Mouse (Mus musculus) small intestine, adult 2 months (tissue): Measurements from ENCODE around the gene Rad51b. TPM values are rescaled to one million over a fixed set of nuclear protein-coding genes. Genes with fewer than 3 reads are reported as not detected.

Experiments used
- H3K27ac ChIP-seq: fragments of 200-500 bp; 2 replicates; pipeline ENCODE4 v1.5.1; 2012; ENCODE audit warnings: low read depth, low read length, control low read depth, inconsistent platforms; ENCODE audit not compliant: insufficient read depth
- H3K27me3 ChIP-seq: fragments of 200-500 bp; 2 replicates; pipeline ENCODE4 v1.6.1; 2012; ENCODE audit warnings: mild to moderate bottlenecking, moderate library complexity, low read length, inconsistent platforms; ENCODE audit not compliant: control insufficient read depth, insufficient read depth
- H3K36me3 ChIP-seq: fragments of 200-500 bp; 2 replicates; pipeline ENCODE4 v1.6.1; 2012; ENCODE audit warnings: mild to moderate bottlenecking, low read length, control low read depth, inconsistent platforms; ENCODE audit not compliant: control insufficient read depth, insufficient read depth
- H3K4me1 ChIP-seq: fragments of 200-500 bp; 2 replicates; pipeline ENCODE4 v1.6.1; 2012; ENCODE audit warnings: low read length, inconsistent platforms, mixed read lengths; ENCODE audit not compliant: control insufficient read depth, insufficient read depth, insufficient read length
- H3K4me3 ChIP-seq: fragments of 200-500 bp; 2 replicates; pipeline ENCODE4 v1.5.1; 2012; ENCODE audit warnings: low read depth, mild to moderate bottlenecking, control low read depth, inconsistent platforms, low read length, moderate library complexity
- CTCF ChIP-seq: fragments of 200-500 bp; IDR thresholded peaks from 2 replicates; pipeline ENCODE4 v1.5.1; 2012; ENCODE audit warnings: low read depth, mild to moderate bottlenecking, control low read depth, inconsistent platforms, low read length, moderate library complexity, mixed read lengths; ENCODE audit not compliant: insufficient replicate concordance, insufficient read length; ENCODE audit errors: extremely low read depth
- POLR2A ChIP-seq: fragments of 200-500 bp; IDR thresholded peaks from 2 replicates; pipeline ENCODE4 v1.6.1; 2012; ENCODE audit warnings: low read depth, mild to moderate bottlenecking, control low read depth, inconsistent platforms, low read length, moderate library complexity
- WGBS: fragments of 180-500 bp; shearing (Covaris S2); methylation state at CpG from one replicate; pipeline ENCODE4 v1.1.7; 2018; 5-methylcytosine and 5-hydroxymethylcytosine counted together
- polyA plus RNA-seq: library from polyadenylated mRNA; depleted of rRNA; stranded (reverse); fragments of >200 nt; gene quantifications from 2 replicates; pipeline ENCODE4 v1.2.3, GENCODE M21; 2012

The Rad51b gene
- polyA plus RNA-seq, 1 experiment = 0.46 TPM

DNA sequence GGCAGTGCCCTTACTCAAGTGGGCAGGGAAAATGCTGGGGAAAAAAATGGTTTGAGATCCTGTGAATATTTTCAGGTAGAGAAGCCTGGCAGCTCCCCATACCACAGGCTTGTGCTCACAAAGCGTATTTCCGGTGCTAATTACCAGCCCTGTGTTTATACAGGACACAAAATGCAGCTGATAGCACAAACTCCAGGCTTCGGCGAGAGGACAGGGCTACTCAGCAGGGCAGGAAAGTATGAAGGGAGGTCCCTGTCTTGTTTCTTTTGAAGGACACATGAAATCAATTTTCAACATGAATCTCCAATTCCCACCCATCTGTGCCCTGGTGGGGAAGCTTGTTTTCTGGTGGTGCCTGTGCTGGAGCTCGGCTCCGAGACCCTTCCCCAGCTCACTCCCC lies 546.4 kb downstream of the Rad51b start:
- no peaks in the 10 kb centered on the region for H3K36me3 ChIP-seq
- H3K27ac ChIP-seq = no peak overlapping the region
- H3K27me3 ChIP-seq = no peaks in the 10 kb centered on the region
- 71% methylated on average over 6 of the region's 6 CpGs for WGBS
- H3K4me1 ChIP-seq = peaks cover 20% of the 10 kb centered on the region; the same call in 1 of the 2 replicates
- no peak overlapping the region for H3K4me3 ChIP-seq
- no peak for TF ChIP-seq CTCF
- TF ChIP-seq POLR2A = no peak

GRCm38 (mm10) chr12:79846247-79847151 lies 549.4 kb downstream of the Rad51b start:
- H3K27ac ChIP-seq = no peak overlapping the region
- H3K4me1 ChIP-seq = peaks cover 18% of the 10 kb centered on the region; the same call in 1 of the 2 replicates
- 85% methylated on average over 7 of the region's 7 CpGs for WGBS
- TF ChIP-seq POLR2A (no peak), CTCF (no peak)
- no peaks in the 10 kb centered on the region for H3K27me3 ChIP-seq
- H3K4me3 ChIP-seq = no peak overlapping the region
- H3K36me3 ChIP-seq = no peaks in the 10 kb centered on the region

DNA sequence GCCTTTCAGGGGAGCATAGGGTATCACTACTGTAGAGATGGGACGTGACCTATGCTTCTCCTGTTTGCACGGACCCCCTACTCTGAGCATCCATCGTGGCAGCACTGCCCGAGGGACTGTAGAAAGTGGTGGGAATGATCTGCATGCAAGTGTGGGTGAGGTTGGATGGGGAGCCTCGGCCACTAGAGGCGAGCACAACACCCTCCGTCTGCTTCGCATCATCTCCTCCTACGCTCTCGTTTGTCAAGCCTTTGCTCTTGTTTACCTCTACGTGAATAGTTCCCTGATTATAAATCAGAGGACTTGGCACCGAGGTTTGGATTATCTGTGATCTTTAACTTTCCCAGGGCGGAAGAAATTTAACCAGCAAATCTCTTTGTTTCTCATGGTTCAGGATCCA lies 551.5 kb downstream of the Rad51b start:
- WGBS = 65% methylated on average over 13 of the region's 13 CpGs
- no peaks in the 10 kb centered on the region for H3K36me3 ChIP-seq
- no peaks in the 10 kb centered on the region for H3K27me3 ChIP-seq
- peaks cover 6% of the 10 kb centered on the region; the same call in 1 of the 2 replicates for H3K4me1 ChIP-seq
- no peak overlapping the region for H3K27ac ChIP-seq
- no peak for TF ChIP-seq POLR2A
- no peak for TF ChIP-seq CTCF
- no peak overlapping the region for H3K4me3 ChIP-seq

DNA sequence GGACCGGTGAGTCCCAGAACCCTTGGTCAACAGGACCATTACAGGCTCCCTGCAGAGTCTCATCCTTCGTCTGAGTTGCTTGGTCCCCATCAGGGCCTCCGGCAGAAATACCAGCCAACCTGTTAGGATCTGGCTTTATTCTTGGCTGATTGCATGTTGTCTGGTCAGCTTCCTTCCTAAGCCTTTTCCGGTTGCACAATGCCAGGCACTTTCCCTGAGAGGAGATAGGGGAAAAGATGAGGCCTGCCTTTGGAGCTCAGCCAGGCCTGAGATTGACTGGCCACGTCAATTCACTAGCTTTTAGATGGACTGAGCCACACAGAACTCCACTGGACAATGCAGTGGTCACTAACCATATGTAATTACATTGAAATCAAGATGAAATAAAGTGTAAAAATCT lies 552.9 kb downstream of the Rad51b start:
- no peak overlapping the region for H3K4me3 ChIP-seq
- no peaks in the 10 kb centered on the region for H3K36me3 ChIP-seq
- H3K4me1 ChIP-seq = peaks cover 2% of the 10 kb centered on the region; the same call in 1 of the 2 replicates
- H3K27me3 ChIP-seq = no peaks in the 10 kb centered on the region
- no peak overlapping the region for H3K27ac ChIP-seq
- TF ChIP-seq POLR2A = no peak
- no peak for TF ChIP-seq CTCF
- 88% methylated on average over 5 of the region's 5 CpGs for WGBS

GRCm38 (mm10) chr12:79851898-79852297 lies 554.8 kb downstream of the Rad51b start:
- 93% methylated on average over 8 of the region's 8 CpGs for WGBS
- no peaks in the 10 kb centered on the region for H3K27me3 ChIP-seq
- H3K4me1 ChIP-seq = peaks cover 6% of the 10 kb centered on the region; the same call in 1 of the 2 replicates
- H3K4me3 ChIP-seq = no peak overlapping the region
- no peak overlapping the region for H3K27ac ChIP-seq
- TF ChIP-seq CTCF (no peak), POLR2A (no peak)
- H3K36me3 ChIP-seq = no peaks in the 10 kb centered on the region

DNA sequence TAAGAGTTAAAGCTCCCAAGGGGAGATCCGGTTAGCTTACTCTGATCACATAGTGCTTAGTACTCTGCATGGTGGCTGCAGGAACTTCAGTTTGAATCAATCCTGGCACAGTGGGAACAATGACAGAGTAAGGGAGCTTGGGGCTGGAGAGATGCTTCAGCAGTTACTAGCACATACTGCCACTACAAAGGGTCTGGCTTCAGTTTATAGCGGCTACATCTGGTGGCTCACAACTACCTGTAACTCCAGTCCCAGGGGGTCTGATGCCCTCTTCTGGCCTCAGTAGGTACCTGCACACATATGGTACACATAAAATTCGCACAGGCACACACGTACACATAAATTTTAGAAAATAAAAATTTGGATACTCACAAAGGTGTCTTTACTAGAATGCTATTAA lies 555.5 kb downstream of the Rad51b start:
- Histone ChIP-seq H3K27me3 (no peaks in the 10 kb centered on the region), H3K4me1 (peaks cover 7% of the 10 kb centered on the region; the same call in 1 of the 2 replicates), H3K4me3 (no peak overlapping the region), H3K27ac (no peak overlapping the region), H3K36me3 (no peaks in the 10 kb centered on the region)
- 99% methylated on average over 4 of the region's 4 CpGs for WGBS
- TF ChIP-seq POLR2A (no peak), CTCF (no peak)

GRCm38 (mm10) chr12:79853901-79854490 lies 556.9 kb downstream of the Rad51b start:
- no peak overlapping the region for H3K27ac ChIP-seq
- no peak for TF ChIP-seq CTCF
- TF ChIP-seq POLR2A = no peak
- no peaks in the 10 kb centered on the region for H3K27me3 ChIP-seq
- peaks cover 17% of the 10 kb centered on the region; the same call in 1 of the 2 replicates for H3K4me1 ChIP-seq
- H3K4me3 ChIP-seq = no peak overlapping the region
- WGBS = 76% methylated on average over 5 of the region's 5 CpGs
- no peaks in the 10 kb centered on the region for H3K36me3 ChIP-seq

DNA sequence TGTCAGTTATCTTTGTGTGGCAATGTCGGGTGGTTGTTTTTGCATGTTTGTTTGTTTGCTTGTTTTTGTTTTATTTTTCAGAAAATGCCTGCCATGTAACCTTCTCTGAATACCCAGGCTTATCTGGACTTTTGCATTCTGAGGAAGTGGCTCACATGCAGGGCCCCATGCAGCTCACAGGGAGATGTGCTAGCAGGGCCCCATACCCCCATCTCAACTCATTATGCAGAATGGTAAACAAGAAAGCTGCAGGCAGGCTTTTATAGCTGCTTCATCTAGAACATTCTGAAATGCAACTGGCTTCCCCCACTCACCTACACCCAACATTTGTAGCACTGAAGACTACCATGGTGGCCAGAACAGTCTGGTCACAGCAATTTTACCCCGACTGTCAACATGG lies 557.4 kb downstream of the Rad51b start:
- Histone ChIP-seq H3K27me3 (no peaks in the 10 kb centered on the region), H3K4me1 (peaks cover 22% of the 10 kb centered on the region; the same call in 1 of the 2 replicates), H3K27ac (no peak overlapping the region), H3K36me3 (no peaks in the 10 kb centered on the region), H3K4me3 (no peak overlapping the region)
- 86% methylated on average over 2 of the region's 2 CpGs for WGBS
- TF ChIP-seq POLR2A = no peak
- no peak for TF ChIP-seq CTCF
